Mouse (Mus musculus): ENCODE results near the gene Ctdsp1.

DNA sequence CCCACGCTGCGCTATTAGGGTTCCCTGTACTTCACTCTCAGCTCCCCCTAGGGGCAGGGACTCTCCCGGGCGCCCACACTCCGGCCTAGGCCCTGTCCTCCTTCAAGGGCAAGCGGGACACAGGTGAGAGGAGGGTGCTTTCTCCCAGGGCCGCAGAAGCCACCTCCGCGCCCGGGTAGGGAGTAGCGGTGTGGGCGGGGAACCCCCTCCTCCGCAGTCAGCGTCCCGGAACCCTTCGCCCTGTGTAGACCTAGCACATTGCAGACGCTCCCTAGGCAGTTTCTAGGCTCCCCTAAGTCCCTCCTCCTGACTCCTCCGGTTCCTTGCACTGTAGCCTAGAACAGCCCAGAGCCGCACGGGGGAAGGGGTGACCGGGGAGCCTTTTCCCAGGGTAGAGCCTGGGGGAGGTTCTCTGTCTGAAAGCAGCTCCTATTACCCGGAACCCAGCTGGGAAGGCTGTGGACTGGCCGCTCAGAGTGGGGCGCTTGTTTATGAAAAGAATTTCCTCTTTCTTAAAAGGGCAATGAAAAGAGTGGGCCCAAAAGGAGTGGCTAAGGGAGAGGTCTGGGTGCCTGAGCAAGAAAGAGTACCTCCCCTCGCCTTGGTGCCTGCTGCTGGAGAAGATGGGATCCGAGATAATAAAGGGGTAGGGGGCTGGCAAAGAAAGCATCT is 4.5 kb upstream of the Ctdsp1 start:
- TF ChIP-seq CTCF (IDR thresholded peaks at IDR 0.05; ENCODE audit: extremely low read depth, insufficient read length, insufficient replicate concordance, low read depth, low read length), result peak; percentile 73; the same call in 1 of the 2 replicates
- TF ChIP-seq POLR2A (IDR thresholded peaks at IDR 0.05; ENCODE audit: low read depth, low read length), result peak; percentile 67
